Mouse (Mus musculus): ENCODE results near the gene Sh3bgrl3.

Sh3bgrl3 gene

DNA sequence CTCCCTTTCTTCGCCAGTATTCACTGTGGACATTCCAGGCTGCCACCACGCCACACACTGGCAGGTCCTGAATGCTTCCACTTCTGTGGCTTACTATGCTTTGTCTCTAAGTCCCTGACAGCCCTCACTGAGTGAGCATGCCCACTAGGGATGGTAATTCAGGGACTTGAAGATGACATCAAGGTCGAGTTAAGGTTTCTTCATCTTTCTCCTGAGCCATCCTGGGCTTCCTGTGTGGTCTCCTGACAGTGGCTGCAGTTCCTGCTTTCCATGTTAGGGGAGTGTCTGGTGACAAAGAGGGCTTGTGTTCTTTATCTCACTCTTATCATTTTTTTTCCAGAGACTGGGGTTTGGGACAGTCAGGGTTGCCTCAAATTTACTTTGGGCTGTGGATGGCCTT lies 17.9 kb downstream of the Sh3bgrl3 start:
- no peak for DNase-seq (ENCODE audit: low read depth)

DNA sequence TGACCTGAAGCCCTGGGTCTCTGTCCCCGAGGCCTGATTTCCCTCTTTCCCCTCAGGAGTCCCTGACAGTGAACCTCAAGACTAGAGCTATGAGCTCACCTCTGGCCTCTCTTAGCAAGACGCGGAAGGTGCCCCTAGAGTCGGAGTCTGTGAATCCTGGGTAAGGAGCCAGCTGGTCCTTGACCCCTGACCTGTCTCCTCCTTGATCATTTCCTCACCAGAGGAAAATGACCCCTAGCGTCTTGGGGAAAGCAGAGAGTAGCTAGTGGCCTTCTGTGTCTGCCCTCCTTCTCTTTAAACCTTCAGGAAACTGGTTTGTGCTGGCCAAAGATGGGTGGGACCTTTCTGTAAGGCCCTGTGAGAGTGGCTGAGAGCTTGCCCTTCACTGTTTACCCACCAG lies 20.4 kb downstream of the Sh3bgrl3 start:
- no peak for DNase-seq (ENCODE audit: low read depth)

DNA sequence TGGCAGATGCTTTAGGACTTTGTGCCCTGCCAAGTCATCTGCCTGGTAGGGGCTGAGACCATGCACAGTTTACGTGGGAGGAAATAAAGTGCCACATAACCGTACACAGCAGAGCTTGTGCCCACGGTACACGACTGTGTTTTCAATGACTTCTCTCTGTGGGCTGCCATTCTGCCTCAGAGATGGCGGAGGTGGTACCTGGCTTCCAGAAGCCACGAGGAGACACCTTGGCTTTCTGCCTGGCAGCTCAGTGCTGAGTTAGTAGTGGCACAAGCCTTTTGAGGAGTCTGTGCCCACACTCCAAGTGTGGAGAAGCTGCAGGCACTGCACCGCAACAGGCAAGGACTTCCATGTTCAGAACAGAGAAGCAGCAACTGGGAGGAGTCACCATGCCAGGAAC lies 20.9 kb downstream of the Sh3bgrl3 start:
- no peak for DNase-seq (ENCODE audit: low read depth)

DNA sequence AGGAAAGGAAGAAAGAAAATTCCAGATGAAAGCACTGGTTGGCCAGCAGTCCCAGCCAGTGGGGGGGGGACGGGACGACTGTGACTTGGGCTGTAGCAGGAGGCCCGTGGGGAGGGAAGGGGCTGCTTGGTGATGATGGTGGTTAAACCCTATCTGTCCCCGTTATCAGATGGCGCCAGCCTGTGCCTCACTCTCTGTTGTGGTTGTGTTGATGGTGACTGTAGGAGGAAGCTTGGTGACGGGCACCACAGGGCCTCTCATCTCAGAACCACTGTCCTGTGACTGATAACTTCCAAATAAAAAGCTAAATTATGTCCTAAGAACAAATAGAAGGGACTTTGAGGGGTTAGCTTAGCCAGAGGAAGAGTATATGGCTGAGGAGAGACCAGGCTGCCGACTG lies 22.5 kb downstream of the Sh3bgrl3 start:
- DNase-seq (ENCODE audit: low read depth) = peak; percentile 59

DNA sequence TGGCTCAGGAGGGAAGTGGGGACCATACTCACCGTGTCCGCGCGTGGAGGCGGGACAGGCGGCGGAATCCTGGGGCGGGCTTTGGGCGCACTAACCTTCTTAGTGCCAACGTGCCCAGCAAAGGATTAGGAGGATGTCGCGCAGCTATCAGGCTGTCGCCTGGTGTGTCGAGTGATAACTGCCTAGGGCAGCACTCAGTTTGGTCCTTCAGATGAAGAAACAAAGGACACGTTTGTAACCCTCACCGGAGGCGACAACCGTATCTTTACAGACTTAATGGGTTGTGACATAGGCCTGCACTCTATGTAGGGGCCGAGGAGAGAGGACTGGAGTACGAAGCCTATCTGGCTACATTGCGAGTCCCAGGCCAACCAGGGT lies 25.9 kb downstream of the Sh3bgrl3 start:
- peak; percentile 65 for DNase-seq (ENCODE audit: low read depth)

DNA sequence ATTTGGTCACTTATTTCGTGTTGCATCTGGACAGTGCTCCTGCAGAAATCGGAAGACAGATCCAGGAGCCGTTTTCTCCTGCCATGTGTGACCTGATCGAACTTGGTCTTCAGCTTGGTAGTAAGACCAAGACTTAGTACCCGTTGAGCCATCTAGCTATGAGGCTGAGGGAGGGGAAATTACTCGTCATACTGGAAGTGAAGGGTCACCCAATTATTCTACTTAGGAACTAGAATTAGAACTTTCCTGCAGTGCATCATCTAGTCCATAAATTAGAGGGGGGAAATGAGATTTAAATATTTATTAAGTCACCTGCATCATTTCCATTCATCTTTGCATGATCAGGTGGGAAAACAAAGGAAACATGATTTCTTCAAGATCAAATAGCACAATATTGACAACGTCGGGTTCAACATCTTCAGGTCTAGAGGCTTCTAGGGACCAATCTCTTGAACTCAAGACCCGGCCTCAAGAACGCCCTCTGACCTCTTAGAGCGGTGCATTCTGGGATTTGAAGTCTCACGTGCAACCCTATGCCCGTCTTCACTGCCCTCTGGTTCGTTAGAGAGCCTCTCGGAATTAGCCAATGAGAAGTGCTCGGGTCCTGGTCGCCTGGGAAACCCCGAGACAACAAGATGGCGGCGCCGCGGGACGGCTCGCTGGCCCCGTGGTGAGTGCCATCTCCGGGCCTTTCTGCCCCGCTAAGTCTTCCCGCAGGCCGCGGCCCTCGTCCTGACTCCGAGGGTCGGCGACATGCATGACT lies 26.4 kb downstream of the Sh3bgrl3 start, which contains the start of gene Ubxn11:
Ubxn11 (plus strand) TSS at position 592 of the 763 bp plus-strand sequence.
- peak; percentile 90 for DNase-seq (ENCODE audit: low read depth)

DNA sequence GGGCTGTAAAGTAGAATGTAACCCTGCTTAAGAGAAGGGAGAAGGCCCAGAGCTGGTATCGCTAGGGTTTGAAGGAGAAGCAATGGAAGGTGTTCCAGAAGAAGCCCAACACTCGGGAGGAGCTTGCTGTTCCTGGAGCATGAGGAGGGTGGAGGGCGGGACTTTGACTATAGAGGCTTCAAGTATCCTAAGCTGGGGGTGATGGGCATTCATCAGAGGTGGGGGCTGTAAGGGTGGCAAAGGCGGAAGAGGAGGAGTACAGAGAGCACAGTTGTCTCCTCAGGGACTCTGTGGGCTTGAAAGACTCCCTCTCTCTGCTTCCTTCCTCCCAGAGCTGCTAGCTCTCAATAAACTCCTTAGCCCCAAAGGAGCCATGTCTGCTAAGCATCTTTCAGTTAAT lies 28.3 kb downstream of the Sh3bgrl3 start:
- no peak for DNase-seq (ENCODE audit: low read depth)

DNA sequence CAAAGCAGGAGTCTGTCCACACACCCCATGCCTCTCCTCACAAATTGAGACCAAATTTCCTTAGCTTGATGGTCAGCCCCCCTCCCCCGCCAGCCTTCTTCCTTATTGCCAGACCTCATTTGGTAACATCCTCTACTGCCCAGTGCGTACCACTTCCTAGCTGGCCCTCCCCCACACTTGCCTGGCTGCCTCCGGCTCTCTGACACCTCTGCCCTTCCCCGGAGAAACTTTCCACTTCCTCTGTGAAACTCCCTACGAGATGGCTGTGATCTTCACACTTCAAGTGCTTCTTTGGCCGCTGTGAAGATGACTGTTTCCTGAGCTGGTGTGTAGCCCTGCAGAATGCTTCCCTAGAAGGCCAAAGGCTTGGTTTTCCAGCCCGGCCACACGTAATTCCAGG lies 30.0 kb downstream of the Sh3bgrl3 start:
- no peak for DNase-seq (ENCODE audit: low read depth)

DNA sequence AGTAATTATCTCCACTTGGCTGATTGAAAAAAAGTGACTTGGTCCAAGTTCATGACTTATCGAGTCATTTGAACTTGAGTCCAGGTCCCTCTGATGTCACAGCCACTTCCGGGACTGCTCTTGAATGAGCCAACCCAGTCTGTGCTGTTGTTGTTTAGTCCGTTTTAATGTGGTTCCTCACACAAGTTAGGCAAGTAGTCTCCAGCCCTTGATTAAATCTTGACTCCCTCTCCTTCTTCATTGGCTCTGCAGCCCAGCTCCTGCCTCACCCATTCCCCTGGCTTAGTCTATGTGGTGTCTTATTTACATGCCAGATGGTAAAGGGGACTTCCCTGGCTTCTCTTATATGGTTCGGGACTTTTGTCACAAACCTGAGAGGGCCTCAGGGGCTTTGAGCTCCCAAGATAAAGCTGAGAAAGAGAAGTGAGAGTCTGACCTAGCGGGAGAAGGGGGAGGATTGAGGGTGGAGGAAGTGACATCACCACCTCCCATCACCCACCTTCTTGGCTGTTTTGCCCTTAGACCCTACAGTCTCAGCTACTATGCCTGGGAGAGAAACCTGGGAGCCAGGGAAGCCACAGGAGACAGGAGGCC lies 31.5 kb downstream of the Sh3bgrl3 start:
- DNase-seq (ENCODE audit: low read depth) = no peak

DNA sequence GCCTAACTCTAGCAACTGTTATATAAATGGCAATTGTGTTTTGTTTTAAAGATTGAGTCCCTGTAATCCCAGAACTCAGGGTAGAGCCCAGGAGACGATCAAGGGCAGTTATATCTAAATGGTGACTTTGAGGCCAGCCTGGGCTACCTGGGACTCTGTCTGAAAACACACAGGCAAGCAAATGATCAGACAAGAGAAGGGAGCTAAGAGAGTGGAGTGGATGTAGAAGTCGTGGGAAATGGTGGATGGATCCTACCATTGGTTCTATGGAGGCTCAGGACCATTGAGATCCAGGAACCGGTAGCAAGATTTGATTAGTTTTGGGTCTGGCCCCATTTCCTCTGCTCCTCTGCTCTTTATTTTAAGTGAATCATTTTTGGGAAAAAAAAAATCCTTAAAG lies 32.5 kb downstream of the Sh3bgrl3 start:
- no peak for DNase-seq (ENCODE audit: low read depth)

DNA sequence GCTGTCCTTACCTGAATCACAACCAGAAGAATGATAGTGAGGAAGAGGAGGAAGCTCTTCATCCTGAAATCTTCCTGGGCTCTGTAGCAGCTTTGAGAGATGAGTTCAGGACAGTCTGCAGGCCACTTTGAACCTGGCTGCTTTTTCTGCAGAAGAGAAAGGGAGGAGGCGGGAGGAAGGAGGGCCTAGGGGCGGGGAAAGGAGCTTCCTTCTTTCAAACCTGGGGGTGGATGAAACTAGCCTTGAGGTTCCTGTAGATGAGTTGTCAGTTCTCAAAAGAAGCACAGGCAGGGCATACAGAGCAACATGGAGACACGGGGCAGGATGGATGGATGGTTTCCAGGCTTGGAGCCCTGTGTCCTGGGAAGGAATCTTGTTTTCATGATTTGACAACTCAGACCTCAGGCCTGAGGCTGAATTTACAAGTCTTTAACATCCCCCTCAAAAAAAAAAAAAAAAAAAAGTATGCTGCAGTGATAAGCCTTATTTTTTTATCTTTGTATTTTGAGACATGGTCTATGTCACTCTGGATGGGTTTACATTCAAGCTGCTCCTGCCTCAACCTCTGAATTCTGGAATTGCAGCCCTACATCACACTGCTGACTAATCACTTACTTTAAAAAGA lies 33.6 kb downstream of the Sh3bgrl3 start, which contains the start of gene Cd52:
Cd52 (minus strand) TSS at position 160 of the 625 bp plus-strand sequence.
- DNase-seq (ENCODE audit: low read depth) = no peak

DNA sequence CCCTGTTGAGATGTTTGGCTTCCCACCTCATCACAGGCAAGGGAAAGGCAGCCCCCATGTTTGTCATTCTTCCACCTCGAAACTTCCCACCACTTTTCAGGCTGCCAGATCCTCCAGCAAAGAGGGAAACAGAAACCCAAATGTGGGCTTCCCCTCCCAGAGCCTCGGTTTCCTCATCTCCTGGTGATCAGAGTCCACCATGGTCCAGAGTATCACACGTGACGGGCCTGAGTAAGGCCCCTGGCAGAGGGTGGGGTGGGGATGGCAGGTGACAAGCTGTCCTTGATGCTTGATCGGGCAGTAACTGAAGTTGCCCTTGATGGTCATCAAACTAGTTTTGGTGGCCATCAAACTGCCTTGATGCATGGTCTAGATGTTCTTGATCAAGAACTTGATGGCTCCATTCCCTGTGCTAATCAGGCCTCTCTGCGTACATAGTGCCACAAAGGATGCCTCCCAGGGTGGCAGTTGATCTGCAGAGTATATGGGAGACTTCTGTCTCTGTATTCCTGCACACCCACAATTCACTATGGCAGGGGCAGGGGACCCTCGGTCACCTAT lies 34.5 kb downstream of the Sh3bgrl3 start:
- DNase-seq (ENCODE audit: low read depth) = no peak

DNA sequence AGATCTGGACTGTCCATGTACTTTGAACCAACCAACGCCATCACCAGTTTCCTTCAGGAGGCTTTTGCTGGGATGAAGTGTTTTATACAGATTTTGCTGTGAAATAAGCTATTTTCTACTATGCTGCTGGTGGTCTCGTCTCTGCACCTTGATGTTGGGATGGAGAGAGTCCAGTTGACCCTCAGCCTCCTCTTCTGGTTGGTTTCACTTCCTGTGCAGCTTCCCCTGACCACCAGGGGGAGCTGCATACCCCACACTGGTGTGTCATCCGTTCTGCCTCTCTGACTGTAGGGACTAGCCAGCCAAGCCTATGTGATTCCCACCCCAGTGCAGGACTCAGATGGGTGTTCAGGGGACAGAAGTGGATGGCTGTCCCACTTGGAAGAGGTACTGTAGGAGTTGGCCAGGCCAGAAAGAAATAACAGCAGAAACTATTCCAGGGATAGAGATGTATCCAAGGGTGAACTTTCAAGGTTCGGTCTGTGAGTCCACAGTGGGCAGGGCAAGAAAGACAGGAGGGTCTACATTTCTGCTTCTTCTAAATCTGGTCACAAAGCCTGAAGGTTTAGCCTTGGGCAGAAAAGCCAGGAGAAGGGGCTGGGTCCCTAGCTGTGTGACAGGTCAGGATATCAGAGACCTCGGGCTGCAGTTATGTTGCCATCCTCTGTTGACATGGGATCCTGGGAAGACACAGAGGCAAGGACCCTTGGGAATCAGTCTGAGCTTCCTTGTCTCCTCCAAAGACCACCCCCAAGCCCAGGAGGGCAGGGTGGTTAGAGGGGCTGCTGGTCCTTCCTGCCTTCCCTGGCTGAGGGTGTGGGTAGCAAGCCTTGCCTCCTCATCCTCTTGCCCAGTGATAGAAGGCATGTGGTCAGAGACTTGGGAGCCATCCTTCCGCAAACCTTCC lies 36.0 kb downstream of the Sh3bgrl3 start:
- peak; percentile 50 for DNase-seq (ENCODE audit: low read depth)

DNA sequence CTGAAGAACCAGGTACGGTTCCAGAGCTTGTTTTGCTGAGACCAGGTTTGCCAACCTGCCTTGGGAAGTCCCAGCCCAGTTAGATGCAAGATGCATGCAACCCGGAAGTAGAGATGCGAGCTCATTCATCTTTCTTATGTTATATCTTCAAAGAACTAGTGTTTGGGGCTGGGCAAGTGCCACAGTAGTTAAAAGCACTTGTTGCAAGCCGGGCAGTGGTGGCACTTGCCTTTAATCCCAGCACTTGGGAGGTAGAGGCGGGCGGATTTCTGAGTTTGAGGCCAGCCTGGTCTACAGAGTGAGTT lies 37.4 kb downstream of the Sh3bgrl3 start:
- no peak for DNase-seq (ENCODE audit: low read depth)

DNA sequence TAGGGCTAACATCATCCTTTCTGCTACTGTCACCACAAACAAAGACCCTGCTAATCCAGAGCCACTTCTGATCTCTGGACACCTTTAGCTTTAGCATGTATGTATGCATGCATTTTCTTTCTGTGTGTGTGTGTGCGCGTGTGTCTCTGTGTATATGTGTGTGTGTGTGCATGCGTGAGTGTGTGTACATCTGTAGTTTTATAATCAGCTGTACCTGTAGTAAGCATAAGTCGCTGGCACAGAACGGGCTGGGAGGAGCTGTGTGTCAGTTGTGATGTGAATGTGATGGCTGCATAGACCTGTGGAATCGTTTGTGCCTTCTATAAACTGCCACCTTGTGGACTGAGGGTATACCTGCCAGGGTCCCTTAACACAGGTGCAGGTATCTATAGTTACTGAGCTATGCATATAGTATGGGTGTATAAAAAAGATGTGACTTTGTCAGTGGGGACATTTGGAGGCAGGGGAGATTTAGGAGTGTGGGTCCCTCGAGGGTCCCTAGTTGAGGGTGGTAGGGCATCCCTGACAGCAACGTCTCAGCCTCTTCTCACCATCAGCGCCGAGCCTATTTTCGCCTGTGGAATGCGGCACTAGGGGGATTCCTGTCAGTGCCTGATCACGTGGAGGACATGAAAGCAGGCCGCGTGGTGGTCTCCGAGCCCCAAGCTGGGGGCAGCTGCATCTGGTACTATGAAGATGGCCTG lies 37.9 kb downstream of the Sh3bgrl3 start:
- DNase-seq (ENCODE audit: low read depth) = no peak

DNA sequence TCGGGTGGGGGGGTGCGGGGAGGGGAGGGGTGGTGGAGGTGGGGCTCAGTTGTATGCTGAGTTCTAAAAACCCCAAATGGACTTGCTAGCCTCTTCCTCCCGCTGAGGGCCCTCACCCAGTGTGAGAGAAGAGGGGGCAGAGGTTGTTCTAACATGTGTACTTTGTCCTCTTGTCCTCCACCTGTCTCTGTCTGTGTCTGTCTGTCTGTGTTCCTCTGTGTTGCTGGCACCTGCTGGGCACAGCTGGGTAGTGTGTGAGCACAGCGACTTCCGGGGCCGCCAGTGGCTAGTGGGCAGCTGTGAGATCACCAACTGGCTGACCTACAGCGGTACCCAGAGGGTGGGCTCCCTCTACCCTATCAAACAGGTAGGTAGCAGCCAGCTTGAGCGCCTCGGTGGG lies 39.6 kb downstream of the Sh3bgrl3 start:
- DNase-seq (ENCODE audit: low read depth) = no peak

DNA sequence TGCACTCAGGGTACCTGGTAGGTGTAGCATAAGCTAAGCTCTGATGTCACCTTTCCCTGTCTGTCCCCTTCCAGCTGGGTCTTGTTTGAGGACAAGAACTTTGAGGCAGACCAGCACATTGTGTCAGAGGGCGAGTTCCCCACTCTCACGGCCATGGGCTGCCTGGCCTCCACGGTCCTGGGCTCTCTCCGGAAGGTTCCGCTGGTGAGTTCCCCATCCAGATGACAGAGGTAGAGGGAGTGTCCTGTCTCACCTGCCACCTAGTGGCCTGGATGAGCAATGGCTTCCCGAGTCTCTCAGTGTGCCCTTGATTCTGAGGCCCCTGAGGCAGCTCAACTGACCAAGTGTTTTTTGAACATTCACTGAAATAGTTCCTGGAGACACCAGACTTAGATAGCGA lies 41.2 kb downstream of the Sh3bgrl3 start:
- DNase-seq (ENCODE audit: low read depth) = no peak

DNA sequence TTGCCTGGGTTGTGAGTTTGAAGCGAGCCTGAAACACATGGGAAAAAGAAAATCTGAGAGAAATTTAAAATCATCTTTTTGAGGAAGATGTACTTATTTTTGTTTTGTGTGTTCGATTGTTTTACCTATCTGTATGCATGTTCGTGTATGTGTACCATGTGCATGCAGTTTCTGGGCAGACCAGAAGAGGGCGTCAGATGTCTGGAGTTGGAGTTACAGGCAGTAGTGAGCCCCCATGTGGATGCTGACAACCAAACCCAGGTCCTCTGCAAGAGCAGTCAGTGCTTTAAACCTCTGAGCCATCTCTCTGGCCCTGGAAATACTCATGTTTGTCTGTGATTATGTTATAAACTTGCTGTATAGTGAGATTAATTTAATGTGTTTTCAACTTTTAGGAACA lies 43.6 kb downstream of the Sh3bgrl3 start:
- DNase-seq (ENCODE audit: low read depth) = no peak

DNA sequence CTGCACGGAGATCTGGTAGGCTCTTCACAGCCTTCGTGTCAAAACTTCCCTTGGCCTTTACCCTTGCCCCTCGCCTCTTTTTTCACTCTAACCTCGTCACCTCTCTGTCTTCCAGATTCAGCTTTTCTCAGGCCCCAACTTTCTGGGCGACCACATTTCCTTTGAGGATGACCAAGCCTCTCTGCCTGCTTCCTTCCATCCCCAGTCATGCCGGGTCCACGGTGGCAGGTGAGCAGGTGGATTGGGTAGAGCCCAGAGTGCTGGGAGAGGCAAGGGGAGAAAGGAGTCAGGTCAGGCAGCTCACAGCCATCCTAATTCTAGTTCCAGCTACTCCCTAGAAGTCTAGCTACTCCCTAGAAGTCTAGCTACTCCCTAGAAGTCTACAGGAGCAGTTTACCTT lies 46.1 kb downstream of the Sh3bgrl3 start:
- DNase-seq (ENCODE audit: low read depth) = no peak

DNA sequence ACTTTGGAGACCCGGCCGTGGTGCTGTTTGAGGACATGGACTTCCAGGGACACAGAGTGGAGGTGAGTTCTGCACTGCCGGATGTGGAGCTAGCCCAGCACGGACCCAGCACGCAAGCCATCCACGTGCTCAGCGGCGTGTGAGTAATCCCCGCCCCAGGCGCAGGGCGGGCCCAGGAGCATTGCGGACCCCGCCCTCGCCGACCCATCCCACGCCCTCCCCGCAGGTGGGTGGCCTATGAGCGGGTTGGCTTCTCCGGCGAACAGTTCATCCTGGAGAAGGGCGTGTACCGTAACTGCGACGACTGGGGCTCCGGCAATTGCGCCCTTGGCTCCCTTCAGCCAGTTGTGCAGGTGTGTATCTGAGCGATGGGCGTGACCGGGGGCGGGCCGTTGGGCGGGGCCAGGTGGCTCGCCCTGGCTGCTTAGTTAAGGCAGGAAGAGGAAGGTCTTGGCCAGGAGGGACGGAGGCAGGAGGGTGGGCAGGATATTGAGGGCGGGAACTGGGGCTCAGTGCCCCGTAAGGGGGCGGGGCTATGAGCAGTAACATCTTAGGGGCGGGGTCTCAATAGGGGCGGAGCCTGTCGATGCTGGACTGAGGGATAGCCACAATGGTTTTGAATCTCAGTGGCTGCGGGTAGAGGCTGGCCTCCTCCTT lies 46.7 kb downstream of the Sh3bgrl3 start:
- peak; percentile 66 for DNase-seq (ENCODE audit: low read depth)

DNA sequence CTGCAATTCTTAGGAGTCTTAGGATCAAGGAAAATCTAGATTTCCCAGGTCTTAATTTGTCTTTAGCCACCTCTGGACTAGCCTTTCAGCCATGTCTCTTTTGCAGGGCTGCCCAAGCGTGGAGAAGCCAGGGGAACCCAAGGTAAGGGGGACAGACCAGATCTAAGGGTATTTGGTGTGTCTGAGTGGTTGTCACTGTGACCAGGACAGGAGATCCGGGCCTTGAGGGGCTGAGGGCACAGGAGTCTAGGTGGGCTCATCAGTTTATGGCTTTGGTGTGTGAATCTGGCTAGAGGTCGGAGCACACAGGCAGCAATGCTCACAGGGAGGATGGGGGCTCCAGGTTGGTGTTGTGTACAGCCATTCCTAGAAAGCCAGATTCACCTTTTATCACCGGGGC lies 47.9 kb downstream of the Sh3bgrl3 start:
- DNase-seq (ENCODE audit: low read depth) = no peak

All from c-Kit-positive CD71-positive TER-119-negative erythroid progenitor cells, embryonic 14.5 days (primary cell).